Mouse (Mus musculus) forebrain, embryonic 10.5 days (tissue): ENCODE results near the gene Vmn1r65. TPM values are rescaled to one million over a fixed set of nuclear protein-coding genes. Genes with fewer than 3 reads are reported as not detected.
"Not testable (repeated sequence)": the region's sequence is repeated elsewhere in the genome, so short reads cannot be mapped to it uniquely, and the experiment has no call there.

Source experiments
- DNase-seq: peaks from one replicate; pipeline ENCODE4 v3.0.0-alpha.2; 2017; ENCODE audit warnings: low spot score; ENCODE audit errors: extremely low spot score
- H3K27ac ChIP-seq: fragments of 300-500 bp; sonication (generic); 2 replicates; pipeline ENCODE4 v1.5.1; 2016; ENCODE audit warnings: mild to moderate bottlenecking
- H3K27me3 ChIP-seq: fragments of 300-500 bp; sonication (generic); 2 replicates; pipeline ENCODE4 v1.6.1; 2016; ENCODE audit warnings: mild to moderate bottlenecking; ENCODE audit not compliant: poor library complexity, severe bottlenecking
- H3K36me3 ChIP-seq: fragments of 300-500 bp; sonication (generic); replicated peaks from 2 replicates; pipeline ENCODE4 v1.6.1; 2016; ENCODE audit warnings: mild to moderate bottlenecking, moderate library complexity
- H3K4me1 ChIP-seq: fragments of 300-500 bp; sonication (generic); 2 replicates; pipeline ENCODE4 v1.6.1; 2016
- H3K4me3 ChIP-seq: fragments of 300-500 bp; sonication (generic); 2 replicates; pipeline ENCODE4 v1.5.1; 2016; ENCODE audit warnings: mild to moderate bottlenecking, moderate library complexity
- H3K9me3 ChIP-seq: fragments of 300-500 bp; sonication (generic); 2 replicates; pipeline ENCODE4 v1.6.1; 2016; ENCODE audit warnings: mild to moderate bottlenecking, moderate library complexity
- WGBS: fragments of 180-500 bp; shearing (Covaris S2); methylation state at CpG from one replicate; pipeline ENCODE4 v1.1.7; 2016; 5-methylcytosine and 5-hydroxymethylcytosine counted together
- polyA plus RNA-seq: library from polyadenylated mRNA; unstranded; fragments of >200 nt; fragmentation: Nextera tagmentation; extraction: Ambion mirVana; gene quantifications from 2 replicates; pipeline ENCODE4 v1.2.1, GENCODE M21; 2016

The Vmn1r65 gene
- not detected in 2 replicates for polyA plus RNA-seq

DNA sequence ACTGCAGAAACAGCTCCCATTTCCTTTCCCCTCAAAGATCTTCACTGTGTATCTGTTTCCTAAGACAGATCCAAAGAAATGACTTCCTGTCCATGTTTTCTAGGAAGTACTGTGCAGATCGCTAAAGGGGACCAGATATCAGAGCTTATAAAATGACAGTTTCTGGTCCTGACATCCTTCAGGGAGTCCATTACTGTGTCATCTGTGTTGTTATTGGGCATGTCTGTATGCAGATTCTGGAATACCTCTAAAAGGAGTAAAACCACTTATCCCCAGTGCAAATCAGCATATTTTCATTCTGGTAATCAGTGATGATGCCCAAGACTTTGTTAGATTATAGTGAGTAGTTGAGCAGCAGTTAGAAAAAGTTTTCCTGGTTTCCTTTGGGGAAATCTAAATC is at the start of gene Vmn1r65:
Gene Vmn1r65 (minus strand): TSS at position 101 of the 400 bp plus-strand sequence.
- peaks cover 61% of the 10 kb centered on the region for H3K9me3 ChIP-seq
- no peaks in the 10 kb centered on the region for H3K36me3 ChIP-seq
- WGBS: 95% methylated on average over 1 of the region's 1 CpGs
- DNase-seq: no peak
- H3K27ac ChIP-seq: no peak within 1 kb of the TSS
- no peaks in the 10 kb centered on the region for H3K27me3 ChIP-seq
- no peak within 1 kb of the TSS for H3K4me3 ChIP-seq
- H3K4me1 ChIP-seq: no peaks in the 10 kb centered on the region

DNA sequence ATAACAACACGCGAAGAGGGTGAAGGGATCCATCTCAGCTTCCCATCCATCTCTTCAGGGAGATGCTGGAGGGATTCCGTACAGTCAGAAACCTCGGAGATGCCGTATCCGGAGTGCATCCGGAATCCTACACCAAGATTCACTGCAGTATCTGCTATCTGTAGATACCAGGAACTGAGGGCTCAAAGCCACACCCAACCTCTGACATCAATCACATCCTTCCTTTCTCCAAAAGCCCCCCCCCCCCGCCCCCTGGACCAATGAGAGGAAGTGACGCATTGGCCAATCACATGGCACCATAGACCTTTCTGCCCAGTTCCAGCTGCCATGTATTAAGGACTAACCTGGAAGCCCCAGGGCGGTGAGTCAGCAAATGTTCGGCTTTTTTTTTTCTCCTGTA is 34.1 kb upstream of the Vmn1r65 start, which contains the start of gene Nlrp4c:
Gene Nlrp4c (plus strand): TSS at position 301 of the 400 bp plus-strand sequence.
- Histone ChIP-seq H3K4me1 (no peaks in the 10 kb centered on the region), H3K36me3 (no peaks in the 10 kb centered on the region), H3K27me3 (no peaks in the 10 kb centered on the region), H3K4me3 (no peak within 1 kb of the TSS), H3K9me3 (peaks cover 66% of the 10 kb centered on the region), H3K27ac (no peak within 1 kb of the TSS)
- no peak for DNase-seq
- 85% methylated on average over 11 of the region's 11 CpGs for WGBS

DNA sequence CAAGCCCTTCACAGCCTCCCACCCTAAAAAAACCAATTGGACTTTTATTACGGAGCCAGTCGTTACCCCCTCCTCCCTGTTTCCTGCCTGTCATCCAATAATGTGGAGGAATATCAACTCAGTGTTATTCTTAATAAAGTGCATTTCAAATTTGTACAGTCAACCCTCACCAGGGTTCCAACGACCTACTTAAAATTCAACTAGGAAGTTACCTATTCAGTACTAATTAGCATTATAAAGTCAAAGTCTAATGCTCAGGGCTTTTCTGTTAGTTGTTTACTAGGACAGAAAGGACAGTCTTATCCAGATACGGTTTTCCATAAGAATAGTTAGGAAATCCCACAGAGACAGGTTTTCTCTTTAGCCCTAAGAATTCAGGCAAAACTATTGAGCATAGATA is 28.4 kb downstream of the Vmn1r65 start:
- not testable (repeated sequence) for H3K27ac ChIP-seq, H3K36me3 ChIP-seq, DNase-seq, H3K4me3 ChIP-seq, H3K4me1 ChIP-seq, H3K27me3 ChIP-seq
- 90% methylated on average over 4 of the region's 4 CpGs for WGBS
- peaks cover 67% of the 10 kb centered on the region for H3K9me3 ChIP-seq

DNA sequence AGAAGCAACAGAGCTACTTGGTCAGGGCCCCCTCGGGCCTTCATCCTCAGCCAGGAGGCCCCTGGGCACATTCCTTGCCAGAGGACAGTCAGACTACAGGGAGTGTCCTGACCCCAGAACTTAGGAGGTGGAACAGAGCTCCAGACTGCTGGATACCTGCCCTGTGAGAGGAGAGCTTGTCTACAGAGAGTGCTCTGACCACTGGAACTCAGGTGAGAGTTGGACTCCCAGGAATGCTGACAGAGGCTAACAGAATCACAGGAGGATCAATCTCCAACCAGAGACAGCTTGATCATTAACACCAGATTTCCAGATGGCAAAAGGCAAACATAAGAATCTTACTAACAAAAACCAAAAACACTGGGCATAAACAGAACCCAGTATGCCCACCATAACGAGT is 38.3 kb downstream of the Vmn1r65 start:
- not testable (repeated sequence) for H3K27me3 ChIP-seq
- 74% methylated on average over 2 of the region's 2 CpGs for WGBS

More for the DNA sequence above, 38.3 kb downstream of the Vmn1r65 start:
- not testable (repeated sequence) for H3K4me3 ChIP-seq, H3K36me3 ChIP-seq, H3K27ac ChIP-seq, H3K4me1 ChIP-seq, DNase-seq
- peaks cover 42% of the 10 kb centered on the region for H3K9me3 ChIP-seq

Other genes starting within 250 kb of the Vmn1r65 start
- not detected in 2 replicates for gene Vmn1r63, start 205.6 kb downstream of the Vmn1r65 start, polyA plus RNA-seq
- not detected in 2 replicates for gene Vmn1r64, start 126.5 kb downstream of the Vmn1r65 start, polyA plus RNA-seq
- gene Nlrp4c, start 34.2 kb upstream of the Vmn1r65 start, polyA plus RNA-seq: not detected in 2 replicates
- gene Zfp787, start 145.0 kb upstream of the Vmn1r65 start, polyA plus RNA-seq: 23.7 and 24.4 TPM in 2 replicates
- gene Zfp444, start 161.2 kb upstream of the Vmn1r65 start, polyA plus RNA-seq: 69.8 and 78.2 TPM in 2 replicates
- not detected in 2 replicates for gene Galp, start 186.1 kb upstream of the Vmn1r65 start, polyA plus RNA-seq
- not detected in 2 replicates for gene Zscan5b, start 211.3 kb upstream of the Vmn1r65 start, polyA plus RNA-seq
- gene Epp13, start 241.7 kb upstream of the Vmn1r65 start, polyA plus RNA-seq: not detected in 2 replicates